Mouse (Mus musculus): ENCODE measurements around the gene Gm6614. TPM values are rescaled to one million over a fixed set of nuclear protein-coding genes. Genes with fewer than 3 reads are reported as not detected.

Gene Gm6614
- polyA plus RNA-seq, 1 experiment from 2014 or later: 0.09 TPM

DNA sequence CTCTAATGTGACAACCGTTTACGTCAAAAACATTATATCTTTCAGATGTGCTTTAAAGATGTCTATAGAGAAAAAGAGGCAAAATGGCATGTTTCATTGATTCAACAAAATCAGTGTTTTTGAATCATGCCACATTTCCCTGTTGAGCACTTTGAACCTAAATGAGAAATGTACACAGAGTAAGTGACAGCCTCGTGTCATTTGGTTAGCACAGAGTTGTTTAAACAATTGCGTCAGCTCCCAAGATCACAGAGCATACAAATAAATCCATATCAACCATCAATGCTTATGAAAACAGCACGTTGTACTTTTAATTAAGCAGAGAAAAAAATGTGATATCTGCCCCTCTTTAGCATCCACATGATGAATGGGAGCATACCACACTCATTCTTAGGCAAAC, 50.7 kb downstream of the Gm6614 start:
- no peaks in the 10 kb centered on the region for H3K27me3 ChIP-seq
- no peaks in the 10 kb centered on the region for H3K36me3 ChIP-seq
- H3K4me1 ChIP-seq: no peaks in the 10 kb centered on the region
- no peaks in the 10 kb centered on the region for H3K9me3 ChIP-seq
- no peak overlapping the region for H3K4me2 ChIP-seq (replicated peaks)
- no peak overlapping the region for H3K9ac ChIP-seq (replicated peaks)
- WGBS: 79% methylated on average over 5 of the region's 5 CpGs
- H3K4me3 ChIP-seq: no peak overlapping the region
- no peak for ATAC-seq (ENCODE audit: low FRiP score, low read depth)
- H3K27ac ChIP-seq (replicated peaks): no peak overlapping the region

DNA sequence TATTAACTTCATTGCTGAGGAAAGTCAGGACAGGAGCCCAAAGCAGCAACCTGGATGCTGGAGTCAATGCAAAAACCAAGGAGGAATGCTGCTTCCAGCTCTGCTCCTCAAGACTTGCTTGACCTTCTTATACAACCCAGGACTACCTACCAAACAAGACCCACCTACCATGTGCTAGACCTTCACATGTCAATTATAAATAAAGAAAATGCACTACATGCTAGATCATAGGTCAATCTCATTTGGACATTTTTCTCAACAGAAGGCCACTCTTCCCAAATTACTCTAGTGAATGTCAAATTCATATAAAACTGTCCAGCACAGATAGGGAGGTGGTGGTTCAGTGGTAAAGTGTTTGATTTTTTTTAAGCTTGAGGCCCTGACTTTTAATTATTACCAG, 64.4 kb downstream of the Gm6614 start, which contains the start of gene Slco1a1:
Gene Slco1a1 (minus strand): TSS at position 101 of the 400 bp plus-strand sequence.
- Histone ChIP-seq H3K4me1 (no peaks in the 10 kb centered on the region), H3K9me3 (no peaks in the 10 kb centered on the region), H3K9ac (replicated peaks) (no peak within 1 kb of the TSS), H3K4me3 (no peak within 1 kb of the TSS), H3K27ac (replicated peaks) (no peak within 1 kb of the TSS), H3K36me3 (no peaks in the 10 kb centered on the region), H3K27me3 (no peaks in the 10 kb centered on the region), H3K4me2 (replicated peaks) (no peak within 1 kb of the TSS)
- no peak for ATAC-seq (ENCODE audit: low FRiP score, low read depth)

GRCm38 (mm10) chr6:141940451-141940850, 70.8 kb downstream of the Gm6614 start:
- no peak for ATAC-seq (ENCODE audit: low FRiP score, low read depth)
- no peak overlapping the region for H3K27ac ChIP-seq (replicated peaks)

More at GRCm38 (mm10) chr6:141940451-141940850, 70.8 kb downstream of the Gm6614 start:
- WGBS: 84% methylated on average over 1 of the region's 1 CpGs
- no peak overlapping the region for H3K4me2 ChIP-seq (replicated peaks)
- no peaks in the 10 kb centered on the region for H3K36me3 ChIP-seq
- no peaks in the 10 kb centered on the region for H3K9me3 ChIP-seq
- no peaks in the 10 kb centered on the region for H3K27me3 ChIP-seq
- H3K4me3 ChIP-seq: no peak overlapping the region
- H3K9ac ChIP-seq (replicated peaks): no peak overlapping the region
- no peaks in the 10 kb centered on the region for H3K4me1 ChIP-seq

Other genes with a start within 250 kb of the Gm6614 start
- not detected in 2 replicates for gene Gm5724, start 237.6 kb downstream of the Gm6614 start, polyA plus RNA-seq (2016; fragmentation: Nextera tagmentation; extraction: Ambion mirVana)
- 0.13 TPM in 1 of 2 replicates, not detected in the other for gene Slco1a4, start 155.2 kb downstream of the Gm6614 start, polyA plus RNA-seq (2016; fragmentation: Nextera tagmentation; extraction: Ambion mirVana)
- not detected in 2 replicates for gene Slco1a1, start 64.5 kb downstream of the Gm6614 start, polyA plus RNA-seq (2016; fragmentation: Nextera tagmentation; extraction: Ambion mirVana)
- gene Slco1a6, start 197.1 kb upstream of the Gm6614 start, polyA plus RNA-seq (2016; fragmentation: Nextera tagmentation; extraction: Ambion mirVana): not detected in 2 replicates